Mouse (Mus musculus) liver, embryonic 16.5 days (tissue): ENCODE data around the gene Rab7. TPM values are rescaled to one million over a fixed set of nuclear protein-coding genes. Genes with fewer than 3 reads are reported as not detected.

Source experiments
- ATAC-seq: fragments of 200-750 bp; cut with Nextera tagmentation; 2 replicates; pipeline ENCODE4 v1.8.0; 2017; ENCODE audit warnings: low read depth, mild to moderate bottlenecking, moderate number of reproducible peaks, moderate library complexity
- H3K27ac ChIP-seq: fragments of 300-500 bp; sonication (generic); 2 replicates; pipeline ENCODE4 v1.5.1; 2014; ENCODE audit warnings: mild to moderate bottlenecking, low read length
- H3K27me3 ChIP-seq: fragments of 300-500 bp; sonication (generic); 2 replicates; pipeline ENCODE4 v1.6.1; 2014; ENCODE audit warnings: low read depth, low read length, mixed read lengths; ENCODE audit not compliant: control insufficient read depth, insufficient read depth
- H3K36me3 ChIP-seq: fragments of 300-500 bp; sonication (generic); 2 replicates; pipeline ENCODE4 v1.6.1; 2014; ENCODE audit warnings: mild to moderate bottlenecking; ENCODE audit not compliant: control insufficient read depth, insufficient read depth
- H3K4me1 ChIP-seq: fragments of 300-500 bp; sonication (generic); 2 replicates; pipeline ENCODE4 v1.6.1; 2014; ENCODE audit warnings: low read depth, low read length, mixed read lengths; ENCODE audit not compliant: control insufficient read depth
- H3K4me2 ChIP-seq: fragments of 300-500 bp; sonication (generic); 2 replicates; pipeline ENCODE4 v1.6.1; 2014; ENCODE audit warnings: low read depth, low read length, mixed read lengths
- H3K4me3 ChIP-seq: fragments of 300-500 bp; sonication (generic); 2 replicates; pipeline ENCODE4 v1.5.1; 2014; ENCODE audit warnings: low read depth, mild to moderate bottlenecking, low read length
- H3K9ac ChIP-seq: fragments of 300-500 bp; sonication (generic); 2 replicates; pipeline ENCODE4 v1.6.1; 2014; ENCODE audit warnings: low read depth, low read length
- H3K9me3 ChIP-seq: fragments of 300-500 bp; sonication (generic); replicated peaks from 2 replicates; pipeline ENCODE4 v1.6.1; 2016; ENCODE audit warnings: low read length; ENCODE audit not compliant: control insufficient read depth
- WGBS: fragments of 180-500 bp; shearing (Covaris S2); extraction: QIAGEN DNeasy Blood & Tissue Kit; methylation state at CpG from one replicate; pipeline ENCODE4 v1.1.7; 2014; ENCODE audit not compliant: insufficient replicate concordance; 5-methylcytosine and 5-hydroxymethylcytosine counted together
- polyA plus RNA-seq: library from polyadenylated mRNA; unstranded; fragments of >200 nt; fragmentation: Nextera tagmentation; extraction: Ambion mirVana; gene quantifications from 2 replicates; pipeline ENCODE4 v1.2.1, GENCODE M21; 2015

The Rab7 gene
- polyA plus RNA-seq, 1 experiment from 2014 or later: 113 TPM

GRCm38 (mm10) chr6:88070468-88070867 is 25.4 kb upstream of the Rab7 start:
- Histone ChIP-seq H3K9me3 (no peaks in the 10 kb centered on the region), H3K4me2 (no peak overlapping the region), H3K36me3 (no peaks in the 10 kb centered on the region), H3K27ac (no peak overlapping the region), H3K27me3 (no peaks in the 10 kb centered on the region), H3K4me3 (no peak overlapping the region), H3K9ac (no peak overlapping the region), H3K4me1 (peaks cover 8% of the 10 kb centered on the region)
- no peak for ATAC-seq
- 54% methylated on average over 6 of the region's 6 CpGs for WGBS

GRCm38 (mm10) chr6:88068739-88069138 is 23.7 kb upstream of the Rab7 start:
- peaks cover 9% of the 10 kb centered on the region for H3K4me1 ChIP-seq
- H3K27ac ChIP-seq: no peak overlapping the region
- H3K9me3 ChIP-seq: no peaks in the 10 kb centered on the region
- H3K36me3 ChIP-seq: no peaks in the 10 kb centered on the region
- H3K27me3 ChIP-seq: no peaks in the 10 kb centered on the region
- no peak overlapping the region for H3K4me3 ChIP-seq
- H3K4me2 ChIP-seq: no peak overlapping the region
- 31% methylated on average over 1 of the region's 1 CpGs for WGBS
- no peak overlapping the region for H3K9ac ChIP-seq
- ATAC-seq: no peak

- WGBS: 41% methylated on average over 3 of the region's 3 CpGs
These were observed 22.7 kb upstream of the Rab7 start for GRCm38 (mm10) chr6:88067722-88068121.

GRCm38 (mm10) chr6:88065968-88066367 is 20.9 kb upstream of the Rab7 start:
- Histone ChIP-seq H3K27me3 (no peaks in the 10 kb centered on the region), H3K9ac (no peak overlapping the region), H3K9me3 (no peaks in the 10 kb centered on the region), H3K4me2 (no peak overlapping the region), H3K27ac (no peak overlapping the region; the same call in 1 of the 2 replicates), H3K4me3 (no peak overlapping the region), H3K4me1 (peaks cover 9% of the 10 kb centered on the region), H3K36me3 (no peaks in the 10 kb centered on the region)
- 67% methylated on average over 3 of the region's 3 CpGs for WGBS
- peak; percentile 63; the same call in 1 of the 2 replicates for ATAC-seq

More at GRCm38 (mm10) chr6:88067722-88068121, 22.7 kb upstream of the Rab7 start:
- ATAC-seq: no peak
- Histone ChIP-seq H3K9me3 (no peaks in the 10 kb centered on the region), H3K36me3 (no peaks in the 10 kb centered on the region), H3K9ac (no peak overlapping the region), H3K27ac (no peak overlapping the region), H3K4me3 (no peak overlapping the region), H3K4me1 (peaks cover 9% of the 10 kb centered on the region), H3K4me2 (no peak overlapping the region), H3K27me3 (no peaks in the 10 kb centered on the region)

GRCm38 (mm10) chr6:88065116-88065515 is 20.0 kb upstream of the Rab7 start:
- peaks cover 9% of the 10 kb centered on the region for H3K4me1 ChIP-seq
- no peak overlapping the region for H3K9ac ChIP-seq
- peak overlapping the region; percentile 65 for H3K27ac ChIP-seq
- H3K4me3 ChIP-seq: no peak overlapping the region
- H3K9me3 ChIP-seq: no peaks in the 10 kb centered on the region
- no peak overlapping the region for H3K4me2 ChIP-seq
- whole genome bisulfite sequencing: 13% methylated on average over 4 of the region's 4 CpGs
- H3K27me3 ChIP-seq: no peaks in the 10 kb centered on the region
- no peaks in the 10 kb centered on the region for H3K36me3 ChIP-seq
- no peak for ATAC-seq

- H3K4me2 ChIP-seq: no peak overlapping the region
- H3K27me3 ChIP-seq: no peaks in the 10 kb centered on the region
- peaks cover 9% of the 10 kb centered on the region for H3K4me1 ChIP-seq
- H3K27ac ChIP-seq: no peak overlapping the region
- H3K9ac ChIP-seq: no peak overlapping the region
- no peaks in the 10 kb centered on the region for H3K9me3 ChIP-seq
- no peak for ATAC-seq
- no peak overlapping the region for H3K4me3 ChIP-seq
- 43% methylated on average over 3 of the region's 3 CpGs for WGBS
- H3K36me3 ChIP-seq: no peaks in the 10 kb centered on the region
These were observed 19.1 kb upstream of the Rab7 start for GRCm38 (mm10) chr6:88064072-88064642.

- no peak overlapping the region for H3K4me3 ChIP-seq
- H3K27ac ChIP-seq: no peak overlapping the region
- H3K9me3 ChIP-seq: no peaks in the 10 kb centered on the region
- WGBS: 63% methylated on average over 4 of the region's 4 CpGs
- no peak for ATAC-seq
- no peak overlapping the region for H3K9ac ChIP-seq
- H3K4me2 ChIP-seq: no peak overlapping the region
- peaks cover 9% of the 10 kb centered on the region for H3K4me1 ChIP-seq
- H3K27me3 ChIP-seq: no peaks in the 10 kb centered on the region
- no peaks in the 10 kb centered on the region for H3K36me3 ChIP-seq
These were observed 17.3 kb upstream of the Rab7 start for GRCm38 (mm10) chr6:88062398-88062797.

GRCm38 (mm10) chr6:88061406-88061805 is 16.3 kb upstream of the Rab7 start:
- WGBS: 75% methylated on average over 4 of the region's 4 CpGs
- no peak for ATAC-seq
- H3K4me1 ChIP-seq: peaks cover 9% of the 10 kb centered on the region
- no peaks in the 10 kb centered on the region for H3K9me3 ChIP-seq
- no peak overlapping the region for H3K9ac ChIP-seq
- H3K27ac ChIP-seq: no peak overlapping the region
- no peaks in the 10 kb centered on the region for H3K27me3 ChIP-seq
- no peak overlapping the region for H3K4me3 ChIP-seq
- H3K4me2 ChIP-seq: no peak overlapping the region
- no peaks in the 10 kb centered on the region for H3K36me3 ChIP-seq

GRCm38 (mm10) chr6:88060602-88061001 is 15.5 kb upstream of the Rab7 start:
- Histone ChIP-seq H3K9ac (no peak overlapping the region), H3K36me3 (no peaks in the 10 kb centered on the region), H3K27me3 (no peaks in the 10 kb centered on the region), H3K9me3 (no peaks in the 10 kb centered on the region), H3K4me1 (peaks cover 9% of the 10 kb centered on the region), H3K27ac (no peak overlapping the region), H3K4me3 (no peak overlapping the region), H3K4me2 (no peak overlapping the region)
- WGBS: 43% methylated on average over 4 of the region's 4 CpGs
- ATAC-seq: 0 out of 2 replicates have a peak, but pooled peaks have one; percentile 35
